Comparison of ENCODE assay signal across 25 mouse cellular contexts in genomic region chr2:181696801-181697420, GRCm38 (mm10). TPM values are rescaled to one million over a fixed set of nuclear protein-coding genes. Genes with fewer than 3 reads are reported as not detected.
"Had no signal": no experiment of that assay in that cellular context is flagged by ENCODE, and none has a peak within 500 bp of the region (broad histone marks: within the 10 kb centered on the region; RNA-seq: fewer than 3 reads in every experiment).

No protein-coding gene starts in this region.

- H3K27me3 ChIP-seq: midbrain, embryonic 15.5 days; neural tube, embryonic 13.5 days had no signal

- H3K27ac ChIP-seq: left cerebral cortex, adult 2 months; limb, embryonic 10.5 days; liver, embryonic 15.5 days; midbrain, embryonic 15.5 days; neural tube, embryonic 13.5 days had no signal

- H3K4me2 ChIP-seq: liver, embryonic 11.5 days; liver, embryonic 15.5 days; midbrain, embryonic 11.5 days; midbrain, embryonic 15.5 days; neural tube, embryonic 13.5 days had no signal

- DNase-seq: kidney, adult 11 months; kidney, adult 9 months; kidney, postnatal 10 days; kidney, postnatal 4 days; lung, adult 2 months; lung, postnatal 36 days; right cerebral cortex, postnatal 14 days; thymus, postnatal 36 days had no signal

- H3K9me3 ChIP-seq: limb, embryonic 10.5 days; liver, embryonic 15.5 days; midbrain, embryonic 15.5 days; neural tube, embryonic 13.5 days had no signal

- H3K4me3 ChIP-seq: left cerebral cortex, adult 2 months; limb, embryonic 10.5 days; liver, embryonic 15.5 days; midbrain, embryonic 15.5 days; neural tube, embryonic 13.5 days had no signal

- H3K9ac ChIP-seq: liver, embryonic 15.5 days; midbrain, embryonic 15.5 days; neural tube, embryonic 13.5 days had no signal

- H3K36me3 ChIP-seq: limb, embryonic 10.5 days; liver, embryonic 15.5 days; midbrain, embryonic 15.5 days; neural tube, embryonic 13.5 days had no signal

- ATAC-seq: lung, postnatal 0 days; midbrain, embryonic 15.5 days had no signal

RNA-seq across cellular contexts. Expression of gene Lkaaear1, which starts 1.3 kb away (rescaled TPM):
- total RNA-seq: layer of hippocampus, adult 8-10 months; layer of hippocampus, postnatal 25 days; left cerebral cortex, adult 2 months; left cerebral cortex, postnatal 14 days; megakaryocyte progenitor cell, adult 5-6 weeks; monocyte, adult 5-6 weeks had no signal
- polyA plus RNA-seq: limb, embryonic 10.5 days; limb, embryonic 14.5 days; liver, embryonic 11.5 days; liver, embryonic 15.5 days; lung, adult 2 months; lung, postnatal 0 days; midbrain, embryonic 11.5 days; midbrain, embryonic 15.5 days; neural tube, embryonic 13.5 days; spleen, adult 2 months; stomach, embryonic 16.5 days; thymus, postnatal 0 days had no signal

RNA-seq across cellular contexts. Expression of gene Oprl1, which starts 17.9 kb away (rescaled TPM):
- total RNA-seq: megakaryocyte progenitor cell, adult 5-6 weeks; monocyte, adult 5-6 weeks had no signal

RNA-seq across cellular contexts. Expression of gene Sox18, which starts 25.5 kb away (rescaled TPM):
- total RNA-seq: megakaryocyte progenitor cell, adult 5-6 weeks; monocyte, adult 5-6 weeks had no signal
